Mouse (Mus musculus) ES-Bruce4 (cell line): ENCODE results near the gene S1pr4. TPM values are rescaled to one million over a fixed set of nuclear protein-coding genes. Genes with fewer than 3 reads are reported as not detected.

ENCODE experiments used
- H3K27ac ChIP-seq: 2 replicates; pipeline ENCODE4 v1.5.1; 2012; ENCODE audit warnings: low read length, inconsistent platforms; ENCODE audit not compliant: insufficient read depth
- H3K27me3 ChIP-seq: 2 replicates; pipeline ENCODE4 v1.6.1; 2012; ENCODE audit warnings: mild to moderate bottlenecking, low read length, inconsistent platforms; ENCODE audit not compliant: control insufficient read depth, poor library complexity, insufficient read depth, severe bottlenecking
- H3K36me3 ChIP-seq: 2 replicates; pipeline ENCODE4 v1.6.1; 2012; ENCODE audit warnings: inconsistent platforms, mild to moderate bottlenecking, low read length, moderate library complexity; ENCODE audit not compliant: control insufficient read depth, poor library complexity, insufficient read depth, severe bottlenecking
- H3K4me1 ChIP-seq: one replicate; pipeline ENCODE4 v1.8.1; 2011; ENCODE audit warnings: low read length; ENCODE audit not compliant: control insufficient read depth, insufficient read depth
- H3K4me3 ChIP-seq: 2 replicates; pipeline ENCODE4 v1.5.1; 2011; ENCODE audit warnings: low read depth, mild to moderate bottlenecking, low read length
- H3K9ac ChIP-seq: 2 replicates; pipeline ENCODE4 v1.6.1; 2012; ENCODE audit warnings: low read depth, mild to moderate bottlenecking, inconsistent platforms; ENCODE audit not compliant: poor library complexity, severe bottlenecking
- H3K9me3 ChIP-seq: replicated peaks from 2 replicates; pipeline ENCODE4 v1.6.1; 2012; ENCODE audit warnings: mild to moderate bottlenecking, low read length, inconsistent platforms; ENCODE audit not compliant: control insufficient read depth, poor library complexity, insufficient read depth, severe bottlenecking
- CTCF ChIP-seq: IDR thresholded peaks from one replicate; pipeline ENCODE4 v1.8.1; 2011; ENCODE audit warnings: low read depth, low read length
- EP300 ChIP-seq: IDR thresholded peaks from 2 replicates; pipeline ENCODE4 v1.6.1; 2011; ENCODE audit warnings: low read depth, low read length; ENCODE audit not compliant: insufficient read depth
- POLR2A ChIP-seq: IDR thresholded peaks from one replicate; pipeline ENCODE4 v1.8.1; 2011; ENCODE audit warnings: low read length; ENCODE audit not compliant: insufficient read depth
- polyA plus RNA-seq: library from polyadenylated mRNA; stranded (reverse); fragments of >200 nt; gene quantifications from 2 replicates; pipeline ENCODE4 v1.2.4, GENCODE M21; 2011; ENCODE audit warnings: low read depth; ENCODE audit not compliant: missing spikeins, insufficient read depth, insufficient read length

Gene S1pr4
- polyA plus RNA-seq, 1 experiment = 0.49 TPM

DNA sequence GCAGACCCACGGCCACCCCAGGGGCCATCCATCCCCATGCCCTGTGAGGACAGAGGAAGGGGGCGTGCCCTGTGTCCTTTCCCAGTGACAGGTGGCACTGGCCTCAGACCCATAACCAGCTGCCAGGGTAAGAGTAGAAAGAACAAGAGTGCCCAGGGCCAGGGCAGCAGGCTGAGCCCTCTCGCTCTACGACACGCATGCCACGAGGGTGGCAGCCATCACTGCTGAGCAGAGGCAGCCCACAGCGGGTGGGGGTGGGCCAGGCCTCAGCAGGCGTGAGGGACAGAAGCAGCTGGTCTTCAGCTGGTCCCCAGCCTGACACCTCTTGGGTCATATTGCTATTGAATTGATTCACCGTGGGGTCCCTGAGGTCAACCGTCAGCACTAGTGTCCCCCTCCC lies 13.4 kb downstream of the S1pr4 start:
- no peaks in the 10 kb centered on the region for H3K9me3 ChIP-seq
- H3K4me1 ChIP-seq = no peaks in the 10 kb centered on the region
- TF ChIP-seq POLR2A (no peak), CTCF (no peak), EP300 (no peak)
- H3K27ac ChIP-seq = no peak overlapping the region
- H3K4me3 ChIP-seq = no peak overlapping the region
- no peak overlapping the region for H3K9ac ChIP-seq
- peaks cover 14% of the 10 kb centered on the region for H3K36me3 ChIP-seq
- no peaks in the 10 kb centered on the region for H3K27me3 ChIP-seq

- H3K9me3 ChIP-seq = no peaks in the 10 kb centered on the region
- peaks cover 10% of the 10 kb centered on the region for H3K36me3 ChIP-seq
- no peak overlapping the region for H3K27ac ChIP-seq
- H3K9ac ChIP-seq = no peak overlapping the region
- H3K4me3 ChIP-seq = no peak overlapping the region
- no peaks in the 10 kb centered on the region for H3K27me3 ChIP-seq
- TF ChIP-seq POLR2A (no peak), EP300 (no peak), CTCF (no peak)
- H3K4me1 ChIP-seq = peaks cover under 1% of the 10 kb centered on the region
These were observed 14.4 kb downstream of the S1pr4 start for GRCm38 (mm10) chr10:81485479-81486018.

GRCm38 (mm10) chr10:81485060-81485449 lies 14.9 kb downstream of the S1pr4 start:
- Histone ChIP-seq H3K36me3 (peaks cover 9% of the 10 kb centered on the region), H3K27me3 (no peaks in the 10 kb centered on the region), H3K27ac (no peak overlapping the region), H3K4me1 (peaks cover 2% of the 10 kb centered on the region), H3K9ac (no peak overlapping the region), H3K9me3 (no peaks in the 10 kb centered on the region), H3K4me3 (no peak overlapping the region)
- no peak for TF ChIP-seq POLR2A
- TF ChIP-seq CTCF = peak; percentile 35

GRCm38 (mm10) chr10:81484441-81485059 lies 15.4 kb downstream of the S1pr4 start:
- H3K27ac ChIP-seq = no peak overlapping the region
- H3K27me3 ChIP-seq = no peaks in the 10 kb centered on the region
- H3K4me1 ChIP-seq = peaks cover 2% of the 10 kb centered on the region

DNA sequence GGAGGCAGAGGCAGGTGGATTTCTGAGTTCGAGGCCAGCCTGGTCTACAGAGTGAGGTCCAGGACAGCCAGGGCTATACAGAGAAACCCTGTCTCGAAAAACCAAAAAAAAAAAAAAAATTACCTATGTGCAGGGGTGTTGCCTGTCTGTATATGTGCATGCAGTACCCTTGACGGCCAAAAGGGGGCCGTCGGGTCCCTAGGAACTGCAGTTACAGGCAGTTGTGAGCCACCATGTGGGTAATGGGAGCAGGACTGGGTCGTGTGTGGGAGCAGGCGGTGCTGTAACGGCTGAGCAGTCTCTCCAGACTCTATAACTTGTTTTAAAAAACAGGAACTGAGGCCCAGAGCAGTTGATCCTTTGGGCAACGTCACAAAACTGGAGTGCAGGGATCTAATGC lies 15.9 kb downstream of the S1pr4 start:
- H3K4me1 ChIP-seq = peaks cover 2% of the 10 kb centered on the region
- no peaks in the 10 kb centered on the region for H3K27me3 ChIP-seq
- no peak overlapping the region for H3K27ac ChIP-seq
- no peak overlapping the region for H3K9ac ChIP-seq
- H3K36me3 ChIP-seq = peaks cover 9% of the 10 kb centered on the region
- no peaks in the 10 kb centered on the region for H3K9me3 ChIP-seq
- H3K4me3 ChIP-seq = no peak overlapping the region
- TF ChIP-seq POLR2A (no peak), CTCF (peak; percentile 75), EP300 (0 out of 2 replicates have a peak, but pooled peaks have one; percentile 15)

More at GRCm38 (mm10) chr10:81484441-81485059, 15.4 kb downstream of the S1pr4 start:
- Histone ChIP-seq H3K4me3 (no peak overlapping the region), H3K36me3 (peaks cover 9% of the 10 kb centered on the region), H3K9me3 (no peaks in the 10 kb centered on the region), H3K9ac (no peak overlapping the region)
- no peak for TF ChIP-seq EP300
- TF ChIP-seq CTCF = no peak
- no peak for TF ChIP-seq POLR2A

GRCm38 (mm10) chr10:81482533-81482889 lies 17.4 kb downstream of the S1pr4 start, which contains the start of gene Celf5:
TSS of gene Celf5 (minus strand) at chr10:81482709.
- H3K27ac ChIP-seq = no peak within 1 kb of the TSS
- TF ChIP-seq CTCF = peak; percentile 46
- TF ChIP-seq POLR2A = peak; percentile 23
- no peak for TF ChIP-seq EP300
- H3K4me3 ChIP-seq = peak within 1 kb of the TSS; percentile 85
- H3K27me3 ChIP-seq = no peaks in the 10 kb centered on the region
- H3K4me1 ChIP-seq = peaks cover 2% of the 10 kb centered on the region
- peaks cover 4% of the 10 kb centered on the region; the same call in 1 of the 2 replicates for H3K36me3 ChIP-seq
- peak within 1 kb of the TSS; percentile 74 for H3K9ac ChIP-seq
- H3K9me3 ChIP-seq = no peaks in the 10 kb centered on the region
